Mouse (Mus musculus) myocyte (in vitro differentiated cells): Measurements from ENCODE around the gene Abca12. TPM values are rescaled to one million over a fixed set of nuclear protein-coding genes. Genes with fewer than 3 reads are reported as not detected.

Experiments used
- H3K27me3 ChIP-seq: one replicate; pipeline ENCODE4 v1.6.1; 2011; ENCODE audit not compliant: control insufficient read depth, insufficient read depth, insufficient read length
- H3K36me3 ChIP-seq: one replicate; pipeline ENCODE4 v1.6.1; 2011; ENCODE audit not compliant: control insufficient read depth, insufficient read depth
- H3K4me2 ChIP-seq: one replicate; pipeline ENCODE4 v1.6.1; 2011; ENCODE audit warnings: low read depth, control low read depth
- H3K4me3 ChIP-seq: one replicate; pipeline ENCODE4 v1.5.1; 2011; ENCODE audit warnings: mild to moderate bottlenecking, control low read depth, moderate library complexity
- H3K79me2 ChIP-seq: one replicate; pipeline ENCODE4 v1.6.1; 2011; ENCODE audit not compliant: control insufficient read depth, insufficient read depth
- H3ac ChIP-seq: one replicate; pipeline ENCODE4 v1.6.1; 2011; ENCODE audit not compliant: control insufficient read depth, insufficient read length
- CEBPB ChIP-seq: IDR thresholded peaks from 2 replicates; pipeline ENCODE4 v1.6.1; 2011; ENCODE audit warnings: mild to moderate bottlenecking, moderate library complexity; ENCODE audit not compliant: poor library complexity, insufficient read depth, severe bottlenecking
- E2F4 ChIP-seq: IDR thresholded peaks from one replicate; pipeline ENCODE4 v1.6.1; 2011; ENCODE audit warnings: mild to moderate bottlenecking, control low read depth, moderate library complexity; ENCODE audit not compliant: insufficient read depth
- MAX ChIP-seq: IDR thresholded peaks from one replicate; pipeline ENCODE4 v1.6.1; 2011; ENCODE audit warnings: low read depth, mild to moderate bottlenecking, control low read depth
- MYOD1 ChIP-seq, 3 experiments: IDR thresholded peaks; one replicate each; pipeline ENCODE4 v1.6.1; 2011; ENCODE audit warnings: control low read depth in 2 of 3, low read depth in 2 of 3, mild to moderate bottlenecking in 2 of 3, moderate library complexity in 1 of 3; ENCODE audit not compliant: insufficient read length in 2 of 3, control insufficient read depth in 1 of 3
- MYOG ChIP-seq, 3 experiments: IDR thresholded peaks; one replicate each; pipeline ENCODE4 v1.6.1; 2011; ENCODE audit warnings: control low read depth in 2 of 3, low read depth in 2 of 3, mild to moderate bottlenecking in 2 of 3; ENCODE audit not compliant: insufficient read length in 2 of 3, control insufficient read depth in 1 of 3, insufficient read depth in 1 of 3
- POLR2A ChIP-seq: IDR thresholded peaks from one replicate; pipeline ENCODE4 v1.6.1; 2011; ENCODE audit warnings: low read depth, mild to moderate bottlenecking, control low read depth, moderate library complexity; ENCODE audit not compliant: insufficient read length
- POLR2AphosphoS2 ChIP-seq: IDR thresholded peaks from one replicate; pipeline ENCODE4 v1.6.1; 2011; ENCODE audit warnings: low read depth, control low read depth; ENCODE audit not compliant: insufficient read length
- REST ChIP-seq: IDR thresholded peaks from one replicate; pipeline ENCODE4 v1.6.1; 2011; ENCODE audit warnings: mild to moderate bottlenecking, control low read depth, moderate library complexity; ENCODE audit not compliant: insufficient read depth, insufficient read length
- SRF ChIP-seq: IDR thresholded peaks from one replicate; pipeline ENCODE4 v1.6.1; 2011; ENCODE audit warnings: low read depth; ENCODE audit not compliant: control insufficient read depth, insufficient read length
- TCF12 ChIP-seq: IDR thresholded peaks from one replicate; pipeline ENCODE4 v1.6.1; 2011; ENCODE audit warnings: mild to moderate bottlenecking, control low read depth; ENCODE audit not compliant: poor library complexity, insufficient read depth, severe bottlenecking
- TCF3 ChIP-seq: IDR thresholded peaks from one replicate; pipeline ENCODE4 v1.6.1; 2011; ENCODE audit warnings: low read depth, control low read depth; ENCODE audit not compliant: insufficient read length
- USF1 ChIP-seq: IDR thresholded peaks from one replicate; pipeline ENCODE4 v1.6.1; 2011; ENCODE audit warnings: low read depth, mild to moderate bottlenecking, control low read depth, moderate library complexity
- polyA plus RNA-seq: library from polyadenylated mRNA; unstranded; fragments of >200 nt; fragmentation: generic; extraction: Trizol; gene quantifications from one replicate; pipeline ENCODE4 v1.2.1, GENCODE M21; 2012; ENCODE audit warnings: missing spikeins

Abca12 gene
- polyA plus RNA-seq, 1 experiment = 0.08 TPM

- no peak overlapping the region for H3K4me3 ChIP-seq
- no peaks in the 10 kb centered on the region for H3K79me2 ChIP-seq
- H3ac ChIP-seq = no peak overlapping the region
- no peaks in the 10 kb centered on the region for H3K36me3 ChIP-seq
- no peaks in the 10 kb centered on the region for H3K27me3 ChIP-seq
- TF ChIP-seq TCF3 = no peak
- no peak for TF ChIP-seq CEBPB
- no peak for TF ChIP-seq MYOD1 (IDR thresholded peaks at IDR 0.05; ENCODE audit: control insufficient read depth in 1 of 3, insufficient read length in 2 of 3, low read depth in 2 of 3)
- TF ChIP-seq MYOG (IDR thresholded peaks at IDR 0.05; ENCODE audit: control insufficient read depth in 1 of 3, insufficient read depth in 1 of 3, insufficient read length in 2 of 3, low read depth in 2 of 3) = no peak
- no peak for TF ChIP-seq POLR2AphosphoS2
- no peak for TF ChIP-seq SRF
- TF ChIP-seq REST = no peak
- TF ChIP-seq POLR2A = no peak
- no peak overlapping the region for H3K4me2 ChIP-seq
Measured at GRCm38 (mm10) chr1:71270083-71270482, 144.6 kb downstream of the Abca12 start.

DNA sequence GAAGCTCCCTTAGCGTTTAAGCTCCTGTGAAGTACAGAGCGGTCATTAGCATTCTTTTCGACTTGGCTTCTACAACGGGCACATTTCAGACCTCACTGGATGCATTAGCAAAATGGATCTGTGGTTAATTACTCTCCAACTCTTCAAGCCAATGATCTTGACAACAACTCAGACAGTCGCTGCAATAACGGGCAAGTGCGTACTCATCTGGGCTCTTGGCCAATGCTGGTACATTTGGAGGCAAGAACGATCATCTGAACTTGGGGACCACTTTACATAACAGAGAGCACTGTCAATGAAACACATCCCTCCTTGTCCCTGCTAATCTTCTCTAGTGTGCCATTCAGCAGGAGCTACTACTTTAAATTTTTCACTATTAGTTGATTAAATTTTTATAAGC, 148.1 kb downstream of the Abca12 start:
- Histone ChIP-seq H3K4me3 (no peak overlapping the region), H3ac (no peak overlapping the region), H3K27me3 (no peaks in the 10 kb centered on the region), H3K4me2 (no peak overlapping the region), H3K79me2 (no peaks in the 10 kb centered on the region), H3K36me3 (no peaks in the 10 kb centered on the region)
- TF ChIP-seq MAX (no peak), MYOD1 (IDR thresholded peaks at IDR 0.05; ENCODE audit: control insufficient read depth in 1 of 3, insufficient read length in 2 of 3, low read depth in 2 of 3) (no peak), TCF12 (no peak), TCF3 (no peak), REST (no peak), POLR2A (no peak), POLR2AphosphoS2 (no peak), CEBPB (no peak), SRF (no peak), E2F4 (no peak), USF1 (no peak), MYOG (IDR thresholded peaks at IDR 0.05; ENCODE audit: control insufficient read depth in 1 of 3, insufficient read depth in 1 of 3, insufficient read length in 2 of 3, low read depth in 2 of 3) (no peak)

GRCm38 (mm10) chr1:71263532-71263931, 151.2 kb downstream of the Abca12 start:
- TF ChIP-seq MYOG (IDR thresholded peaks at IDR 0.05; ENCODE audit: control insufficient read depth in 1 of 3, insufficient read depth in 1 of 3, insufficient read length in 2 of 3, low read depth in 2 of 3) (no peak), MAX (no peak), TCF3 (no peak), SRF (no peak), POLR2A (no peak), USF1 (no peak), E2F4 (no peak), CEBPB (no peak), POLR2AphosphoS2 (no peak), REST (no peak), TCF12 (no peak), MYOD1 (IDR thresholded peaks at IDR 0.05; ENCODE audit: control insufficient read depth in 1 of 3, insufficient read length in 2 of 3, low read depth in 2 of 3) (no peak)
- Histone ChIP-seq H3ac (no peak overlapping the region), H3K79me2 (no peaks in the 10 kb centered on the region), H3K36me3 (no peaks in the 10 kb centered on the region), H3K27me3 (no peaks in the 10 kb centered on the region), H3K4me2 (no peak overlapping the region), H3K4me3 (no peak overlapping the region)

DNA sequence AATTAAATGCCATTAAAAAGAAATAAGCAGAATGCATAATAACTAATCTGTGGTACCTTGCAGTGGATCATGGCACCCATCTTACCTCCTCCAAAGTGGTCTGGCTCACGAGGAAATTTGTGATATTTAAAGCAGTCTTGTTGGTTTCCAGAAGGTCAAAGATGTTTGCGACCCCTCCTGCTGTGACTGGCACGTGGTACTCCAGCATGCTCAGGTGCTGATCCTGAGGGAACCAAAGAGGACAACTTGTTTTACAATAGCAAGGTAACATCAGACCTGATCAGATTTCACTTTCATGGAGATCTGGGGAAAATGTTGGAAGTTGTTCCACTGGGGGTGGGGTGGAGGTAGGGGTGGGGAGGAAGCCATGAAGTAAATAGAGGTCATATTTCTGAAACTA, 170.1 kb downstream of the Abca12 start:
- H3K27me3 ChIP-seq = no peaks in the 10 kb centered on the region
- TF ChIP-seq MYOG (IDR thresholded peaks at IDR 0.05; ENCODE audit: control insufficient read depth in 1 of 3, insufficient read depth in 1 of 3, insufficient read length in 2 of 3, low read depth in 2 of 3) = no peak
- TF ChIP-seq CEBPB = no peak
- no peak for TF ChIP-seq MYOD1 (IDR thresholded peaks at IDR 0.05; ENCODE audit: control insufficient read depth in 1 of 3, insufficient read length in 2 of 3, low read depth in 2 of 3)
- no peak for TF ChIP-seq SRF
- TF ChIP-seq MAX = no peak
- no peak for TF ChIP-seq REST
- no peak for TF ChIP-seq POLR2AphosphoS2
- TF ChIP-seq POLR2A = no peak
- TF ChIP-seq TCF3 = no peak
- no peak overlapping the region for H3K4me2 ChIP-seq
- no peaks in the 10 kb centered on the region for H3K36me3 ChIP-seq
- no peak overlapping the region for H3ac ChIP-seq
- H3K79me2 ChIP-seq = no peaks in the 10 kb centered on the region
- no peak overlapping the region for H3K4me3 ChIP-seq

DNA sequence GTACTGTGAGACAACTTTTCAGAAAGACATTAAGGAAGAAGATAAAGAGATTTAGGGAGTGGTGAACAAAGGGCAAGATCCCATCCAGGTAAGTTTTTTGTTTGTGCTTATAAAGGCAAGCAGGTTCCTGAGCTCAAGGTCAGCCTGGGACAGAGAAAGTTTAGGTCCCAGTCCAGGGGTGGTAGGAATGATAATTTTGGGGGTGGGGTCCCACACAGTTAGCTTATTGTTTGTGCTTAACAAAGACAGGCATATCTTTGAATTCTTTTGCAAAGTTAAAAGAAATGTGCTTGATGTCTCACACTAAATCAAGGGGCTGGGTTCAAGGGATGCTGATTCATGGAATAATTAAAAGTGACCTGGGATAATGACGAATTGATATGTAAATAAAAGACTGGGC, 173.3 kb downstream of the Abca12 start:
- Histone ChIP-seq H3K27me3 (no peaks in the 10 kb centered on the region), H3K36me3 (no peaks in the 10 kb centered on the region), H3K4me2 (no peak overlapping the region), H3K4me3 (no peak overlapping the region), H3ac (no peak overlapping the region), H3K79me2 (no peaks in the 10 kb centered on the region)
- TF ChIP-seq POLR2AphosphoS2 (no peak), SRF (no peak), CEBPB (no peak), REST (no peak), MYOG (IDR thresholded peaks at IDR 0.05; ENCODE audit: control insufficient read depth in 1 of 3, insufficient read depth in 1 of 3, insufficient read length in 2 of 3, low read depth in 2 of 3) (no peak), MYOD1 (IDR thresholded peaks at IDR 0.05; ENCODE audit: control insufficient read depth in 1 of 3, insufficient read length in 2 of 3, low read depth in 2 of 3) (no peak), TCF3 (no peak), POLR2A (no peak), TCF12 (no peak), E2F4 (no peak), USF1 (no peak), MAX (no peak)
